ENCODE assay signal across 17 mouse cellular contexts in genomic region chr14:113363361-113363760, GRCm38 (mm10). TPM values are rescaled to one million over a fixed set of nuclear protein-coding genes. Genes with fewer than 3 reads are reported as not detected.
DNase-seq lines count a peak whose midpoint lies in the region.
"Had no signal": no experiment of that assay in that cellular context is flagged by ENCODE, and none has a peak within 500 bp of the region (broad histone marks: within the 10 kb centered on the region; RNA-seq: fewer than 3 reads in every experiment).

No protein-coding gene starts in this region.

- peak; percentile 12 for DNase-seq in right cerebral cortex, adult 18-20 months
- no peak for DNase-seq in right cerebral cortex, postnatal 36 days (ENCODE audit: low spot score in 2 of 2)
- peak; percentile 13 to 32 for DNase-seq in cerebellum, adult 18-20 months
- DNase-seq in cerebellum, adult 9-11 months: peak; percentile 59
- DNase-seq in telencephalon, adult 2 months (ENCODE audit: low read depth, low spot score): peak; percentile 17
- DNase-seq in ovary, postnatal 14 days (ENCODE audit: low spot score): no peak
- DNase-seq in adrenal gland, postnatal 25 days: no peak
- DNase-seq: adrenal gland, adult 8-10 months; B cell, adult 2 months; heart, adult 2 months; heart, postnatal 10 days; kidney, adult 11 months; kidney, postnatal 14 days; lung, postnatal 36 days; right cerebral cortex, postnatal 4 days; thymus, adult 2 months; thymus, postnatal 4 days had no signal

RNA-seq across cellular contexts. Expression of gene Tpm3-rs7, which starts 49.0 kb away (rescaled TPM):
- 50.8 and 52.9 TPM in 2 replicates for total RNA-seq in adrenal gland, postnatal 25 days (2021)

Comparison
In these comparisons a context has a peak if more than half of its experiments do, and no peak if none do; other contexts are left out.
1. DNase-seq: peak in right cerebral cortex, adult 18-20 months (single experiment), cerebellum, adult 18-20 months (2 of 2), cerebellum, adult 9-11 months (single experiment) and telencephalon, adult 2 months (single experiment); none in right cerebral cortex, postnatal 36 days (0 of 2), ovary, postnatal 14 days (single experiment) and adrenal gland, postnatal 25 days (single experiment).